8 mouse cellular contexts compared by ENCODE assay signal in the genomic region with DNA sequence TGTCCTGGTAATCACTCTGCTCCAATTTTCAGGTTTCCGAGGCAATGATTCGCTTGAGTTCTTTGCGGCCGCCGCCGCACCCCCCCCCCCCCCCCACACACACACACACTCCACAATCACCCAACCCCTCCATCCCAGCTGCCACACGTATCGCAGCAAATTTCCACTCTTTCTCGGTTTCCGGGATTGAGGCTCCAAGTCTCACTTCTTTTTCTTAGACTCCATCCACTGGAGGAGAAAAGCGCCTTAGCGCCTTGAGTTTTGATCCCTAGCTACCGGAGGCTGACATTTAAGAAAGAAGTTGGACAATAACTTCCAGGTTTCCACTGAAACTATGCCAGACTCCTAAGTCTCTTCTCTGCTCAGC. TPM values are rescaled to one million over a fixed set of nuclear protein-coding genes. Genes with fewer than 3 reads are reported as not detected.
DNase-seq lines count a peak whose midpoint lies in the region; ATAC-seq lines count a peak whose summit lies in the region.

No protein-coding gene starts in this region.

- under 1% methylated on average over 13 of the region's 13 CpGs for WGBS in kidney, embryonic 16.5 days
- under 1% methylated on average over 13 of the region's 13 CpGs for WGBS in forebrain, embryonic 15.5 days
- under 1% methylated on average over 13 of the region's 13 CpGs for WGBS in liver, embryonic 16.5 days (ENCODE audit: insufficient replicate concordance)

- no peak for ATAC-seq in kidney, embryonic 16.5 days (ENCODE audit: low FRiP score, low TSS enrichment)
- no peak for ATAC-seq in forebrain, embryonic 15.5 days (replicated peaks)
- no peak for ATAC-seq in liver, embryonic 16.5 days (ENCODE audit: low read depth)

- no peak for DNase-seq in kidney, postnatal 36 days
- peak; percentile 45 for DNase-seq in ZHBTc4 (ENCODE audit: low read depth, low spot score)
- no peak for DNase-seq in ovary, adult 18-20 months (ENCODE audit: low spot score)
- no peak for DNase-seq in cerebellum, adult 9-11 months
- no peak for DNase-seq in ovary, postnatal 10 days (ENCODE audit: low spot score)

- peak overlapping the region; percentile 84 for H3K4me3 ChIP-seq in kidney, embryonic 16.5 days (ENCODE audit: low read length)
- H3K4me3 ChIP-seq in forebrain, embryonic 15.5 days: peak overlapping the region; percentile 98
- H3K4me3 ChIP-seq in liver, embryonic 16.5 days (ENCODE audit: low read depth, low read length): peak overlapping the region; percentile 94

- peak overlapping the region; percentile 100 for H3K27ac ChIP-seq in kidney, embryonic 16.5 days (ENCODE audit: low read length)
- H3K27ac ChIP-seq in forebrain, embryonic 15.5 days (replicated peaks): peak overlapping the region; percentile 94
- H3K27ac ChIP-seq in liver, embryonic 16.5 days (ENCODE audit: low read length): peak overlapping the region; percentile 97

- peak overlapping the region; percentile 60 for H3K4me2 ChIP-seq in kidney, embryonic 16.5 days (replicated peaks; ENCODE audit: low read depth, low read length)
- peak overlapping the region; percentile 55 for H3K4me2 ChIP-seq in forebrain, embryonic 15.5 days (replicated peaks)
- peak overlapping the region; percentile 69 for H3K4me2 ChIP-seq in liver, embryonic 16.5 days (ENCODE audit: low read depth, low read length)

- H3K27me3 ChIP-seq in kidney, embryonic 16.5 days (ENCODE audit: insufficient read depth, low read length): no peaks in the 10 kb centered on the region
- H3K27me3 ChIP-seq in forebrain, embryonic 15.5 days: no peaks in the 10 kb centered on the region
- no peaks in the 10 kb centered on the region for H3K27me3 ChIP-seq in liver, embryonic 16.5 days (ENCODE audit: control insufficient read depth, insufficient read depth, low read depth, low read length)

- H3K9ac ChIP-seq in kidney, embryonic 16.5 days (replicated peaks; ENCODE audit: low read length): peak overlapping the region; percentile 81
- peak overlapping the region; percentile 81 for H3K9ac ChIP-seq in forebrain, embryonic 15.5 days (replicated peaks)
- peak overlapping the region; percentile 97 for H3K9ac ChIP-seq in liver, embryonic 16.5 days (ENCODE audit: low read depth, low read length)

- H3K4me1 ChIP-seq in kidney, embryonic 16.5 days (ENCODE audit: insufficient read depth, low read length): peaks cover 30% of the 10 kb centered on the region
- peaks cover 17% of the 10 kb centered on the region for H3K4me1 ChIP-seq in forebrain, embryonic 15.5 days
- peaks cover 34% of the 10 kb centered on the region for H3K4me1 ChIP-seq in liver, embryonic 16.5 days (ENCODE audit: control insufficient read depth, low read depth, low read length)

- H3K36me3 ChIP-seq in kidney, embryonic 16.5 days (ENCODE audit: insufficient read depth, low read length): no peaks in the 10 kb centered on the region
- no peaks in the 10 kb centered on the region for H3K36me3 ChIP-seq in forebrain, embryonic 15.5 days
- no peaks in the 10 kb centered on the region for H3K36me3 ChIP-seq in liver, embryonic 16.5 days (ENCODE audit: control insufficient read depth, insufficient read depth)

- no peaks in the 10 kb centered on the region for H3K9me3 ChIP-seq in kidney, embryonic 16.5 days (ENCODE audit: low read length)
- no peaks in the 10 kb centered on the region for H3K9me3 ChIP-seq in forebrain, embryonic 15.5 days
- peaks cover 3% of the 10 kb centered on the region; the same call in 1 of the 2 replicates for H3K9me3 ChIP-seq in liver, embryonic 16.5 days (replicated peaks; ENCODE audit: control insufficient read depth, low read length)

RNA-seq across cellular contexts. Expression of a gene that starts 0.8 kb away (rescaled TPM):
- 23.7 and 32.8 TPM in 2 replicates for polyA plus RNA-seq in kidney, embryonic 16.5 days (2015; fragmentation: Nextera tagmentation; extraction: Ambion mirVana)
- polyA plus RNA-seq in forebrain, embryonic 15.5 days (2015; fragmentation: Nextera tagmentation; extraction: Ambion mirVana): 11.5 and 12.6 TPM in 2 replicates
- 7.6 and 9.9 TPM in 2 replicates for polyA plus RNA-seq in liver, embryonic 16.5 days (2015; fragmentation: Nextera tagmentation; extraction: Ambion mirVana)

RNA-seq across cellular contexts. Expression of a gene that starts 42.2 kb away (rescaled TPM):
- 21.0 and 22.2 TPM in 2 replicates for polyA plus RNA-seq in kidney, embryonic 16.5 days (2015; fragmentation: Nextera tagmentation; extraction: Ambion mirVana)
- polyA plus RNA-seq in forebrain, embryonic 15.5 days (2015; fragmentation: Nextera tagmentation; extraction: Ambion mirVana): 20.8 and 21.3 TPM in 2 replicates
- 8.2 and 11.4 TPM in 2 replicates for polyA plus RNA-seq in liver, embryonic 16.5 days (2015; fragmentation: Nextera tagmentation; extraction: Ambion mirVana)
